Mouse (Mus musculus) urinary bladder, adult 18-20 months (tissue): ENCODE results near the gene Gm44503.

Experiments used
- DNase-seq, 2 experiments: peaks; one replicate each; pipeline ENCODE4 v3.0.0; 2022; ENCODE audit warnings: low spot score in 2 of 2, mixed read lengths in 2 of 2

Gene Gm44503

GRCm38 (mm10) chr9:73025818-73026636, 67.4 kb downstream of the Gm44503 start:
- no peak for DNase-seq

GRCm38 (mm10) chr9:73030443-73030842, 71.8 kb downstream of the Gm44503 start:
- no peak for DNase-seq

GRCm38 (mm10) chr9:73031421-73031820, 72.8 kb downstream of the Gm44503 start:
- DNase-seq = no peak

- no peak for DNase-seq
These were observed 74.8 kb downstream of the Gm44503 start for GRCm38 (mm10) chr9:73033406-73033805.

- peak; percentile 86 to 90 for DNase-seq
These were observed 80.7 kb downstream of the Gm44503 start for GRCm38 (mm10) chr9:73039222-73039945.

GRCm38 (mm10) chr9:73040080-73040479, 81.4 kb downstream of the Gm44503 start, which contains the start of gene Pigb:
Gene Pigb, minus strand, starts transcription at chr9:73040378.
- no peak for DNase-seq

- DNase-seq = peak; percentile 65 to 67
These were observed 85.8 kb downstream of the Gm44503 start, which contains the start of gene Rab27a for GRCm38 (mm10) chr9:73044146-73045079. Gene Rab27a, plus strand, starts transcription at chr9:73044854.

GRCm38 (mm10) chr9:73045204-73045603, 86.6 kb downstream of the Gm44503 start:
- DNase-seq = no peak

GRCm38 (mm10) chr9:73045711-73046110, 87.1 kb downstream of the Gm44503 start:
- no peak for DNase-seq

GRCm38 (mm10) chr9:73047906-73048305, 89.3 kb downstream of the Gm44503 start:
- DNase-seq = no peak

GRCm38 (mm10) chr9:73048927-73049326, 90.3 kb downstream of the Gm44503 start:
- DNase-seq = no peak

- DNase-seq = no peak
These were observed 91.2 kb downstream of the Gm44503 start for GRCm38 (mm10) chr9:73049833-73050232.

- no peak for DNase-seq
These were observed 92.0 kb downstream of the Gm44503 start for GRCm38 (mm10) chr9:73050606-73051005.

- DNase-seq = no peak
These were observed 96.8 kb downstream of the Gm44503 start for GRCm38 (mm10) chr9:73055441-73055911.

GRCm38 (mm10) chr9:73059224-73059623, 100.6 kb downstream of the Gm44503 start:
- no peak for DNase-seq

GRCm38 (mm10) chr9:73063621-73064290, 105.1 kb downstream of the Gm44503 start:
- DNase-seq = no peak
